Mouse (Mus musculus): Measurements from ENCODE around the gene Pitpnm2. TPM values are rescaled to one million over a fixed set of nuclear protein-coding genes. Genes with fewer than 3 reads are reported as not detected.
A peak's percentile ranks its signal among the peaks of the same experiment; 100 is the strongest.

The Pitpnm2 gene
- polyA plus RNA-seq, 1 experiment = 54.9 TPM

DNA sequence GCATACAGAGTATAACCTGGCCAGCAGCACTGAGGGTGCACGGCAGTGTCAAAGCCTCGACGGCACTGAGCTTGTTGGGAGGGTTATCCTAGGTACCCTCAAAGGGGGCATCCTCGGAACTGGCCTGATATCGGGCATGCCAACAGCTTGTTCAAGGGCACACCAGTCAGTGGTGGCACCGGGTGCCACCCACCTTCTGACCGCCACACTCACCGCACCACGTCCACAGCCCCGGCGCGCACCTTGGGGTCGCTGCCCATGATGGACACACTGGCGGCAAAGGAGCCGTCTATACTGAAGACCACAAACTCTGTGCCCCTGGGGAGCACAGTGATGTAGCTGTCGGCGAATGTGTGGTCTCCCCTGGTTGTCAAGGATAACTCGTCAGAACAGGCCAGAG, 127.2 kb downstream of the Pitpnm2 start:
- Histone ChIP-seq H3K27ac (ENCODE audit: control insufficient read depth, insufficient read depth, low read depth, low read length) (no peak overlapping the region), H3K27me3 (ENCODE audit: control insufficient read depth, insufficient read depth, low read length) (no peaks in the 10 kb centered on the region), H3K36me3 (ENCODE audit: control insufficient read depth, insufficient read depth, low read length) (no peaks in the 10 kb centered on the region), H3K4me3 (ENCODE audit: control insufficient read depth, low read depth, low read length) (no peak overlapping the region), H3K4me1 (ENCODE audit: control insufficient read depth, insufficient read depth, low read length) (no peaks in the 10 kb centered on the region)
- no peak for TF ChIP-seq POLR2A (IDR thresholded peaks at IDR 0.05; ENCODE audit: control insufficient read depth, low read depth, low read length)
- TF ChIP-seq CTCF (IDR thresholded peaks at IDR 0.05; ENCODE audit: control insufficient read depth, insufficient read depth, insufficient replicate concordance, low read depth, low read length) = no peak

DNA sequence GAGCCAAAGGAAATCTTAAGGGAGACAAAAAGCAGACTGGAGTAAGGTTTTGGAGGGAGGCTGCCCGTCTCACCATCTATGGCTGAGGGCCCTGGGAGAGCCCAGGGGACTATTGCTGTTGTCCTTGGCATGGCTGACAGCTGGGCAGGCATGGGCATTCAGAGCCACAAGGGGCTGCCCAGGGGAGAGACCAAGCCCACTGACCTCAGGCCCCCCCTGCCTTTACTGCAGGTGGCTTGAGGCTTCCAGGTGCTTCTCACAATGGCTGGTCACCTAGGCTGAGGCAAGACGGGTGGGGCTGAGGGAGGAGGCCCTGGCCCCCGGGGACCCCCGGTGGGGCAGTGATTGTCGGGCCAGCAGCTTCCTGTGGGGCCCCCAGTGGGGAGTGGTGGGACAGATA, 130.4 kb downstream of the Pitpnm2 start:
- peaks cover 7% of the 10 kb centered on the region for H3K4me1 ChIP-seq (ENCODE audit: control insufficient read depth, insufficient read depth, low read length)
- H3K36me3 ChIP-seq (ENCODE audit: control insufficient read depth, insufficient read depth, low read length) = no peaks in the 10 kb centered on the region
- H3K27ac ChIP-seq (ENCODE audit: control insufficient read depth, insufficient read depth, low read depth, low read length) = no peak overlapping the region
- TF ChIP-seq POLR2A (IDR thresholded peaks at IDR 0.05; ENCODE audit: control insufficient read depth, low read depth, low read length) (no peak), CTCF (IDR thresholded peaks at IDR 0.05; ENCODE audit: control insufficient read depth, insufficient read depth, insufficient replicate concordance, low read depth, low read length) (no peak)
- no peaks in the 10 kb centered on the region for H3K27me3 ChIP-seq (ENCODE audit: control insufficient read depth, insufficient read depth, low read length)
- no peak overlapping the region for H3K4me3 ChIP-seq (ENCODE audit: control insufficient read depth, low read depth, low read length)

DNA sequence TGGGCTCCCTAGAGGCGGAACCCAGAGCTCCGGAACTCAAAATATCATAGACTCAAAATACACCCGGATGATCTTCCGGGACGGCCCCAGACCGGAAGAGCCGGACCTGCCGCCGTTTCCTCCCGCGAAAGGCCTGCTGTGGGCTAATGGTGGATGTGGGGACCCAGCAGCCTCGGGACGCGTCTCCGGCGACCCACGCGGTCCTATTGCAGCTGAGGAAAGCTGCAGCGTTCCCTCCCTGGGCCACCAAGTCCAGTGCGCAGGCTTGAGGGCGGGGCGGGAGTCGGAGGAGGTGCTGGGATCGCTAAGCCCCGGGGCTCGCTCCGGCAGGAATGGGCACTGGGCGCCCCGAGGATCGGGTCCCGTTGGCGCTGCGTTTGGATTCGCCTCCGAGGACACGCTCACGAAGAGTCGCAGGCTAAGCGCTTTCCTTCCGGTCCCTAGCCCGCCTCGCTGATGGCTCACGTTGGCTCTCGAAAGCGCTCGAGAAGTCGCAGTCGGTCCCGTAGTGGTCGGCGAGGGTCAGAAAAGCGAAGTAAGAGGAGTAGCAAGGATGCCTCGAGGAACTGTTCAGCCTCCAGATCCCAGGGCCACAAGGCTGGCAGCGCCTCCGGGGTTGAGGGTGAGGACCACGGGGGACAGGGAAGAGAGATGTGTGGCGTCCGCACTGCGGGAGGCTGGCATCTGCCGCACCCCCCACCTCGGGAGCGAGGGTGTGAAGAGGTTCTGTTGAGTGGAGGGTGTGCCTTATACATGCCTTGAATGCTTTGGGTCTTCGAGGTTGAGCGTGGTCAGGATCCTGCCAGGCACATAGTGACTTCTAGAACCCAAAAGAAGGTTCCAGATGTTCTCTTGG, 133.3 kb downstream of the Pitpnm2 start, which contains the start of gene Arl6ip4:
TSS of gene Arl6ip4 (plus strand) at position 100 of the 856 bp plus-strand sequence.
- Histone ChIP-seq H3K4me1 (ENCODE audit: control insufficient read depth, insufficient read depth, low read length) (peaks cover 15% of the 10 kb centered on the region), H3K36me3 (ENCODE audit: control insufficient read depth, insufficient read depth, low read length) (no peaks in the 10 kb centered on the region)
- TF ChIP-seq POLR2A (IDR thresholded peaks at IDR 0.05; ENCODE audit: control insufficient read depth, low read depth, low read length) (peak; percentile 58), CTCF (IDR thresholded peaks at IDR 0.05; ENCODE audit: control insufficient read depth, insufficient read depth, insufficient replicate concordance, low read depth, low read length) (no peak)

DNA sequence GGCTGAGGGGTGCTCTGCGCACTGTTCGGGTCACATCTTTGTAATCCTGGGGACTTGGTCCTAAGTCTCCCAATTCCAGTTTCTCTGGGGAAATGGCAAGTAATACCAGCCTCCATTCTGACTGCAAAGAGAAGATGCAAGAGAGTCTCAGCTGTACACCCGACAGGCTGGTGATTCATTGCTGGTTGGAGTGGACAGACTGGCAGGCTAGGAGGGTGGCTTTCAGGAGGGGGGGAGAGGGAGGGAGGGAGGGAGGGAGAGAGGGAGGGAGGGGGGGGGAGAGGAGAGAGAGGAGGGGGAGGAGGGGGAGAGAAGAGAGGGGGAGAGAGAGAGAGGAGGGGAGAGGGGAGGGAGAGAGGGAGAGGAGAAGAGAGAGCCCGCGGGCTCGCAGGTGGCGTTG, 134.0 kb downstream of the Pitpnm2 start:
- Histone ChIP-seq H3K36me3 (ENCODE audit: control insufficient read depth, insufficient read depth, low read length) (no peaks in the 10 kb centered on the region), H3K4me3 (ENCODE audit: control insufficient read depth, low read depth, low read length) (peak overlapping the region; percentile 95), H3K27me3 (ENCODE audit: control insufficient read depth, insufficient read depth, low read length) (no peaks in the 10 kb centered on the region), H3K4me1 (ENCODE audit: control insufficient read depth, insufficient read depth, low read length) (peaks cover 21% of the 10 kb centered on the region), H3K27ac (ENCODE audit: control insufficient read depth, insufficient read depth, low read depth, low read length) (no peak overlapping the region)
- TF ChIP-seq CTCF (IDR thresholded peaks at IDR 0.05; ENCODE audit: control insufficient read depth, insufficient read depth, insufficient replicate concordance, low read depth, low read length) (no peak), POLR2A (IDR thresholded peaks at IDR 0.05; ENCODE audit: control insufficient read depth, low read depth, low read length) (no peak)

More for the DNA sequence above, 133.3 kb downstream of the Pitpnm2 start, which contains the start of gene Arl6ip4:
- peak within 1 kb of the TSS; percentile 95 for H3K4me3 ChIP-seq (ENCODE audit: control insufficient read depth, low read depth, low read length)
- H3K27ac ChIP-seq (ENCODE audit: control insufficient read depth, insufficient read depth, low read depth, low read length) = peak within 1 kb of the TSS; percentile 79
- no peaks in the 10 kb centered on the region for H3K27me3 ChIP-seq (ENCODE audit: control insufficient read depth, insufficient read depth, low read length)

DNA sequence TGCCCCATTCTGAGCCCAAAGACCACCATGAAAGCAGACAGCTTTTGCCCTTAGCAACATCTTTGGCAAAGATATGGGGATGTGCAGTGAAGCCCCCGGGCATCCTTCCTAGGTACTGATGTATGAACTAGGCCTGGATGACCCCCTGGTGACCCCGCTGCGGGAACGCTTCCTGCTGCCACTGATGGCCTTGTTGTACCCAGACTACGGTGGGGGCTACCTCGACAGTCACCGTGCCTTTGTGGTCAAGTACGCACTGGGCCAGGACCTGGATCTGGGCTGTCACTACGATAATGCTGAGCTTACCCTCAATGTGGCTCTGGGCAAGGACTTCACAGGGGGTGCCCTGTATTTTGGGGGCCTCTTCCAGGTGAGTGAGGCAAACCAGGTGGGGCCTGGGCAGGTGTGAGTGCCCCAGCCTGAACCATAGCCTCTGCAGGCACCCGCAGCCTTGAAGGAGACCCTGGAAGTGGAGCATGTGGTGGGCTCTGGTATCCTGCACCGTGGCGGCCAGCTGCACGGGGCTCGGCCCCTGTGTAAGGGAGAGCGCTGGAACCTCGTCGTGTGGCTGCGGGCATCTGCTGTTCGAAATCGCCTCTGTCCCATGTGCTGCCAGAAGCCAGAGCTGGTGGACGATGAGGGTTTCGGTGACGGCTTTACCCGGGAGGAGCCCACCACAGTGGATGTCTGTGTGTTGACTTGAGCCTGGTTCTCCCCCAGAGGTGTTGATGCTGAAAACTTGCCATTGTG, 135.1 kb downstream of the Pitpnm2 start:
- Histone ChIP-seq H3K4me1 (ENCODE audit: control insufficient read depth, insufficient read depth, low read length) (peaks cover 21% of the 10 kb centered on the region), H3K4me3 (ENCODE audit: control insufficient read depth, low read depth, low read length) (no peak overlapping the region), H3K27ac (ENCODE audit: control insufficient read depth, insufficient read depth, low read depth, low read length) (no peak overlapping the region), H3K27me3 (ENCODE audit: control insufficient read depth, insufficient read depth, low read length) (no peaks in the 10 kb centered on the region), H3K36me3 (ENCODE audit: control insufficient read depth, insufficient read depth, low read length) (no peaks in the 10 kb centered on the region)
- TF ChIP-seq POLR2A (IDR thresholded peaks at IDR 0.05; ENCODE audit: control insufficient read depth, low read depth, low read length) (no peak), CTCF (IDR thresholded peaks at IDR 0.05; ENCODE audit: control insufficient read depth, insufficient read depth, insufficient replicate concordance, low read depth, low read length) (no peak)

DNA sequence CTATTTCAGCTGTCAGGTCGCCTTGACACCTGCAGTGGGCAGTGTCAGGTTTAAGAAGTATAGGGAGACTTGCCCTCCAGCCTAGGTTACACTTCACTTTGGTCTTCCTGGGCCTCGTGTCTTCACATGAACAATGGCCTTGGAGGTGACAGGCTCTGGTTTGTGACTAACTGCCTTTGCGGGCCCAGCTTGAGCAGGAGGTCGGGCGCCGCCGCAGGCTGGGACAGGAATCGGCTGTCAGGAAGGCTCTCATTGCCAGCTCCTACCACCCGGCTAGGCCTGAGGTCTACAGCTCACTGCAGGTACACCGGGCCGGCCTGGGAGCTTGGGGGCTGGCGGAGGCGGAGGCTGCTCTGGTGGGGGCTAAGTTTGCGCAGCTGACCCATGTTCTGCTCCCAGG, 136.5 kb downstream of the Pitpnm2 start:
- Histone ChIP-seq H3K4me3 (ENCODE audit: control insufficient read depth, low read depth, low read length) (peak overlapping the region; percentile 97), H3K36me3 (ENCODE audit: control insufficient read depth, insufficient read depth, low read length) (no peaks in the 10 kb centered on the region), H3K27me3 (ENCODE audit: control insufficient read depth, insufficient read depth, low read length) (no peaks in the 10 kb centered on the region), H3K27ac (ENCODE audit: control insufficient read depth, insufficient read depth, low read depth, low read length) (peak overlapping the region; percentile 64), H3K4me1 (ENCODE audit: control insufficient read depth, insufficient read depth, low read length) (peaks cover 21% of the 10 kb centered on the region)
- TF ChIP-seq CTCF (IDR thresholded peaks at IDR 0.05; ENCODE audit: control insufficient read depth, insufficient read depth, insufficient replicate concordance, low read depth, low read length) (peak; percentile 31; the same call in 1 of the 2 replicates), POLR2A (IDR thresholded peaks at IDR 0.05; ENCODE audit: control insufficient read depth, low read depth, low read length) (no peak)

DNA sequence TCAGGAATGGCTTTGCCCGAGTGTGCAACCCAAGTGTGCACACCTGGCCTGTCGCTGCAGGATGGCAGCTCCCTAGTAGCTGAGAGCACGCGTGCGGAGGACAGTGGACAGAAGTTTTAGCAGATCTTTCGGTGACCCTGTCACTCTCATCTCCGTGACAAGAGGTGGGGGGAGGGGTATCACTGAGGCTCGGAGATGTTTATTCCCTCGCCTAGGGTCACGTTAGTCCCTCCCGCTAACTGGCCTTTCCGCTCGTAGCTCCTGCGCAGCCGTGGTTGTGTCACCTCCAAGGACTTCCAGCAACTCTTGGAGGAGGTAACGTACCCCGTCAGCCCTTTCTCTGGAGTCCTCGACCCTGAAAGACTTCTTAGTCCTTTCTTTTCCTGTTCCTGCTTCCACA, 137.0 kb downstream of the Pitpnm2 start:
- Histone ChIP-seq H3K27me3 (ENCODE audit: control insufficient read depth, insufficient read depth, low read length) (no peaks in the 10 kb centered on the region), H3K4me3 (ENCODE audit: control insufficient read depth, low read depth, low read length) (peak overlapping the region; percentile 97), H3K27ac (ENCODE audit: control insufficient read depth, insufficient read depth, low read depth, low read length) (peak overlapping the region; percentile 64), H3K4me1 (ENCODE audit: control insufficient read depth, insufficient read depth, low read length) (peaks cover 21% of the 10 kb centered on the region), H3K36me3 (ENCODE audit: control insufficient read depth, insufficient read depth, low read length) (no peaks in the 10 kb centered on the region)
- TF ChIP-seq POLR2A (IDR thresholded peaks at IDR 0.05; ENCODE audit: control insufficient read depth, low read depth, low read length) (no peak), CTCF (IDR thresholded peaks at IDR 0.05; ENCODE audit: control insufficient read depth, insufficient read depth, insufficient replicate concordance, low read depth, low read length) (peak; percentile 0; the same call in 1 of the 2 replicates)
